Mouse (Mus musculus) forebrain, embryonic 13.5 days (tissue): ENCODE measurements around the gene Gm17535. TPM values are rescaled to one million over a fixed set of nuclear protein-coding genes. Genes with fewer than 3 reads are reported as not detected.
"Not testable (repeated sequence)": the region's sequence is repeated elsewhere in the genome, so short reads cannot be mapped to it uniquely, and the experiment has no call there.

Experiments used
- ATAC-seq: fragments of 200-750 bp; cut with Nextera tagmentation; 2 replicates; pipeline ENCODE4 v1.8.0; 2017
- H3K27ac ChIP-seq: fragments of 300-500 bp; sonication (generic); 2 replicates; pipeline ENCODE4 v1.5.1; 2015; ENCODE audit warnings: inconsistent platforms, mild to moderate bottlenecking, moderate library complexity
- H3K27me3 ChIP-seq: fragments of 300-500 bp; sonication (generic); 2 replicates; pipeline ENCODE4 v1.6.1; 2015; ENCODE audit warnings: mild to moderate bottlenecking, inconsistent platforms
- H3K36me3 ChIP-seq: fragments of 300-500 bp; sonication (generic); 2 replicates; pipeline ENCODE4 v1.6.1; 2015; ENCODE audit warnings: mild to moderate bottlenecking, inconsistent platforms; ENCODE audit not compliant: poor library complexity, severe bottlenecking
- H3K4me1 ChIP-seq: fragments of 300-500 bp; sonication (generic); 2 replicates; pipeline ENCODE4 v1.6.1; 2015; ENCODE audit warnings: inconsistent platforms
- H3K4me2 ChIP-seq: fragments of 300-500 bp; sonication (generic); 2 replicates; pipeline ENCODE4 v1.6.1; 2015; ENCODE audit warnings: inconsistent platforms, mild to moderate bottlenecking, moderate library complexity
- H3K4me3 ChIP-seq: fragments of 300-500 bp; sonication (generic); 2 replicates; pipeline ENCODE4 v1.5.1; 2015; ENCODE audit warnings: mild to moderate bottlenecking, inconsistent platforms
- H3K9ac ChIP-seq: fragments of 300-500 bp; sonication (generic); 2 replicates; pipeline ENCODE4 v1.6.1; 2015; ENCODE audit warnings: mild to moderate bottlenecking, inconsistent platforms
- H3K9me3 ChIP-seq: fragments of 300-500 bp; sonication (generic); replicated peaks from 2 replicates; pipeline ENCODE4 v1.6.1; 2016; ENCODE audit warnings: inconsistent platforms
- whole genome bisulfite sequencing: fragments of 180-500 bp; shearing (Covaris S2); methylation state at CpG from one replicate; pipeline ENCODE4 v1.1.7; 2015; 5-methylcytosine and 5-hydroxymethylcytosine counted together
- polyA plus RNA-seq: library from polyadenylated mRNA; unstranded; fragments of >200 nt; fragmentation: Nextera tagmentation; extraction: Ambion mirVana; gene quantifications from 2 replicates; pipeline ENCODE4 v1.2.1, GENCODE M21; 2015

The Gm17535 gene
- polyA plus RNA-seq, 1 experiment from 2014 or later: not detected

DNA sequence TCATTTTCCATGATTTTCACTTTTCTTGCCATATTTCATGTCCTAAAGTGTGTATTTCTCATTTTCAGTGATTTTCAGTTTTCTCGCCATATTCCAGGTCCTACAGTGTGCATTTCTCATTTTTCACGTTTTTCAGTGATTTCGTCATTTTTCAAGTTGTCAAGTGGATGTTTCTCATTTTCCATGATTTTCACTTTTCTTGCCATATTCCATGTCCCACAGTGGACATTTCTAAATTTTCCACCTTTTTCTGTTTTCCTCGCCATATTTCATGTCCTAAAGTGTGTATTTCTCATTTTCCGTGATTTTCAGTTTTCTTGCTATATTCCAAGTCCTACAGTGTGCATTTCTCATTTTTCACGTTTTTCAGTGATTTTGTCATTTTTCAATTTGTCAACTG lies 18.5 kb upstream of the Gm17535 start:
- H3K9me3 ChIP-seq: not testable (repeated sequence)

DNA sequence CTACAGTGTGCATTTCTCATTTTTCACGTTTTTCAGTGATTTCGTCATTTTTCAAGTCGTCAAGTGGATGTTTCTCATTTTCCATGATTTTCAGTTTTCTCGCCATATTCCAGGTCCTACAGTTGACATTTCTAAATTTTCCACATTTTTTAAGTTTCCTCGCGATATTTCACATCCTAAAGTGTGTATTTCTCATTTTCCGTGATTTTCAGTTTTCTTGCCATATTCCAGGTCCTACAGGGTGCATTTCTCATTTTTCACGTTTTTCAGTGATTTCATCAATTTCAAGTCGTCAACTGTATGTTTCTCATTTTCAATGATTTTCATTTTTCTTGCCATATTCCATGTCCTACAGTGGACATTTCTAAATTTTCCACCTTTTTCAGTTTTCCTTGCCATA lies 17.3 kb upstream of the Gm17535 start, which contains the start of gene Gm10719:
Gene Gm10719 (plus strand): TSS at position 301 of the 400 bp plus-strand sequence.
- not testable (repeated sequence) for H3K9me3 ChIP-seq, H3K36me3 ChIP-seq, H3K4me2 ChIP-seq, H3K4me1 ChIP-seq, H3K9ac ChIP-seq, ATAC-seq, H3K27ac ChIP-seq, H3K4me3 ChIP-seq, H3K27me3 ChIP-seq
- WGBS: 69% methylated on average over 1 of the region's 9 CpGs

More for the DNA sequence above, 18.5 kb upstream of the Gm17535 start:
- not testable (repeated sequence) for H3K27ac ChIP-seq, ATAC-seq, H3K4me2 ChIP-seq, H3K27me3 ChIP-seq, H3K9ac ChIP-seq, H3K4me1 ChIP-seq, H3K36me3 ChIP-seq, H3K4me3 ChIP-seq
- WGBS: 83% methylated on average over 6 of the region's 6 CpGs

DNA sequence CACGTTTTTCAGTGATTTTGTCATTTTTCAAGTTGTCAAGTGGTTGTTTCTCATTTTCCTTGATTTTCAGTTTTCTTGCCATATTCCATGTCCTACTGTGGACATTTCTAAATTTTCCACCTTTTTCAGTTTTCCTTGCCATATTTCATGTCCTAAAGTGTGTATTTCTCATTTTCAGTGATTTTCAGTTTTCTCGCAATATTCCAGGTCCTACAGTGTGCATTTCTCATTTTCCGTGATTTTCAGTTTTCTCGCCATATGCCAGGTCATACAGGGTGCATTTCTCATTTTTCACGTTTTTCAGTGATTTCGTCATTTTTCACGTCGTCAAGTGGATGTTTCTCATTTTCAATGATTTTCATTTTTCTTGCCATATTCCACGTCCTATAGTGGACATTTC lies 15.5 kb upstream of the Gm17535 start:
- not testable (repeated sequence) for H3K4me3 ChIP-seq, ATAC-seq, H3K36me3 ChIP-seq, H3K9me3 ChIP-seq, H3K27me3 ChIP-seq, H3K27ac ChIP-seq, H3K4me1 ChIP-seq, H3K9ac ChIP-seq, H3K4me2 ChIP-seq
- WGBS: 62% methylated on average over 9 of the region's 9 CpGs

DNA sequence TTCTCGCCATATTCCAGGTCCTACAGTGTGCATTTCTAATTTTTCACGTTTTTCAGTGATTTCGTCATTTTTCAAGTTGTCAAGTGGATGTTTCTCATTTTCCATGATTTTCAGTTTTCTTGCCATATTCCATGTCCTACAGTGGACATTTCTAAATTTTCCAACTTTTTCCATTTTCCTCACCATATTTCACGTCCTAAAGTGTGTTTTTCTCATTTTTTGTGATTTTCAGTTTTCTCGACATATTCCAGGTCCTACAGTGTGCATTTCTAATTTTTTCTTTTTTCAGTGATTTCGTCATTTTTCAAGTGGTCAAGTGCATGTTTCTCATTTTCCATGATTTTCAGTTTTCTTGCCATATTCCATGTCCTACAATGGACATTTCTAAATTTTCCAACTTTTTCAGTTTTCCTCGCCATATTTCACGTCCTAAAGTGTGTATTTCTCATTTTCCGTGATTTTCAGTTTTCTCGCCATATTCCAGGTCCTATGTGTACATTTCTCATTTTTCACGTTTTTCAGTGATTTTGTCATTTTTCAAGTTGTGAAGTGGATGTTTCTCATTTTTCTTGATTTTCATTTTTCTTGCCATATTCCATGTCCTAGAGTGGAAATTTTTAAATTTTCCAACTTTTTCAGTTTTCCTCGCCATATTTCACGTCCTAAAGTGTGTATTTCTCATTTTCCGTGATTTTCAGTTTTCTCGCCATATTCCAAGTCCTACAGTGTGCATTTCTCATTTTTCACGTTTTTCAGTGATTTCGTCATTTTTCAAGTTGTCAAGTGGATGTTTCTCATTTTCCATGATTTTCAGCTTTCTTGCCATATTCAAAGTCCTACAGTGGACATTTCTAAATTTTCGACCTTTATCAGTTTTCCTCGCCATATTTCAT lies 14.3 kb upstream of the Gm17535 start:
- H3K27ac ChIP-seq, H3K36me3 ChIP-seq, H3K27me3 ChIP-seq, H3K4me2 ChIP-seq, H3K4me1 ChIP-seq, H3K9me3 ChIP-seq, H3K9ac ChIP-seq, H3K4me3 ChIP-seq: not testable (repeated sequence)
- 79% methylated on average over 17 of the region's 19 CpGs for WGBS
- ATAC-seq: peak; percentile 78

DNA sequence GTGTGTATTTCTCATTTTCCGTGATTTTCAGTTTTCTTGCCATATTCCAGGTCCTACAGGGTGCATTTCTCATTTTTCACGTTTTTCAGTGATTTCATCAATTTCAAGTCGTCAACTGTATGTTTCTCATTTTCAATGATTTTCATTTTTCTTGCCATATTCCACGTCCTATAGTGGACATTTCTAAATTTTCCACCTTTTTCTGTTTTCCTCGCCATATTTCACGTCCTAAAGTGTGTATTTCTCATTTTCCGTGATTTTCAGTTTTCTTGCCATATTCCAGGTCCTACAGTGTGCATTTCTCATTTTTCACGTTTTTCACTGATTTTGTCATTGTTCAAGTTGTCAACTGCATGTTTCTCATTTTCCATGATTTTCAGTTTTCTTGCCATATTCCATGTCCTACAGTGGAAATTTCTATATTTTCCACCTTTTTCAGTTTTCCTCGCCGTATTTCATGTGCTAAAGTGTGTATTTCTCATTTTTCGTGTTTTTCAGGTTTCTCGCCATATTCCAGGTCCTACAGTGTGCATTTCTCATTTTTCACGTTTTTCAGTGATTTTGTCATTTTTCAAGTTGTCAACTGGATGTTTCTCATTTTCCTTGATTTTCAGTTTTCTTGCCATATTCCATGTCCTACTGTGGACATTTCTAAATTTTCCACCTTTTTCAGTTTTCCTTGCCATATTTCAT lies 11.9 kb upstream of the Gm17535 start:
- H3K4me1 ChIP-seq, H3K27ac ChIP-seq, H3K4me2 ChIP-seq, H3K4me3 ChIP-seq, H3K36me3 ChIP-seq, H3K9ac ChIP-seq, H3K9me3 ChIP-seq, ATAC-seq, H3K27me3 ChIP-seq: not testable (repeated sequence)
- WGBS: 72% methylated on average over 11 of the region's 13 CpGs

DNA sequence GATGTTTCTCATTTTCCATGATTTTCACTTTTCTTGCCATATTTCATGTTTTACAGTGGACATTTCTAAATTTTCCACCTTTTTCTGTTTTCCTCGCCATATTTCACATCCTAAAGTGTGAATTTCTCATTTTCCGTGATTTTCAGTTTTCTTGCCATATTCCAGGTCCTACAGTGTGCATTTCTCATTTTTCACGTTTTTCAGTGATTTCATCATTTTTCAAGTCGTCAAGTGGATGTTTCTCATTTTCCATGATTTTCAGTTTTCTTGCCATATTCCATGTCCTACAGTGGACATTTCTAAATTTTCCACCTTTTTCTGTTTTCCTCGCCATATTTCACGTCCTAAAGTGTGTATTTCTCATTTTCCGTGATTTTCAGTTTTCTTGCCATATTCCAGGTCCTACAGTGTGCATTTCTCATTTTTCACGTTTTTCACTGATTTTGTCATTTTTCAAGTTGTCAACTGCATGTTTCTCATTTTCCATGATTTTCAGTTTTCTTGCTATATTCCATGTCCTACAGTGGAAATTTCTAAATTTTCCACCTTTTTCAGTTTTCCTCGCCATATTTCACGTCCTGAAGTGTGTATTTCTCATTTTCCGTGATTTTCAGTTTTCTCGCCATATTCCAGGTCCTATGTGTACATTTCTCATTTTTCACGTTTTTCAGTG lies 11.0 kb upstream of the Gm17535 start, which contains the start of gene Gm10718:
Gene Gm10718 (plus strand): TSS at position 236 of the 673 bp plus-strand sequence.
- H3K9ac ChIP-seq: not testable (repeated sequence)

DNA sequence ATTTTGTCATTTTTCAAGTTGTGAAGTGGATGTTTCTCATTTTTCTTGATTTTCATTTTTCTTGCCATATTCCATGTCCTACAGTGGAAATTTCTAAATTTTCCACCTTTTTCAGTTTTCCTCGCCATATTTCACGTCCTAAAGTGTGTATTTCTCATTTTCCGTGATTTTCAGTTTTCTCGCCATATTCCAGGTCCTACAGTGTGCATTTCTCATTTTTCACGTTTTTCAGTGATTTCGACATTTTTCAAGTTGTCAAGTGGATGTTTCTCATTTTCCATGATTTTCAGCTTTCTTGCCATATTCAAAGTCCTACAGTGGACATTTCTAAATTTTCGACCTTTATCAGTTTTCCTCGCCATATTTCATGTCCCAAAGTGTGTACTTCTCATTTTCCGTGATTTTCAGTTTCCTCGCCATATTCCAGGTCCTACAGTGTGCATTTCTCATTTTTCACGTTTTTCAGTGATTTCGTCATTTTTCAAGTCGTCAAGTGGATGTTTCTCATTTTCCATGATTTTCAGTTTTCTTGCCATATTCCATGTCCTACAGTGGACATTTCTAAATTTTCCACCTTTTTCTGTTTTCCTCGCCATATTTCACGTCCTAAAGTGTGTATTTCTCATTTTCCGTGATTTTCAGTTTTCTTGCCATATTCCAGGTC lies 10.3 kb upstream of the Gm17535 start:
- not testable (repeated sequence) for H3K9me3 ChIP-seq, H3K4me1 ChIP-seq, ATAC-seq, H3K27me3 ChIP-seq, H3K36me3 ChIP-seq, H3K4me2 ChIP-seq, H3K27ac ChIP-seq, H3K4me3 ChIP-seq, H3K9ac ChIP-seq
- 75% methylated on average over 16 of the region's 16 CpGs for WGBS

More for the DNA sequence above, 11.0 kb upstream of the Gm17535 start, which contains the start of gene Gm10718:
- H3K4me1 ChIP-seq, H3K9me3 ChIP-seq, ATAC-seq, H3K4me2 ChIP-seq, H3K27me3 ChIP-seq, H3K4me3 ChIP-seq, H3K36me3 ChIP-seq, H3K27ac ChIP-seq: not testable (repeated sequence)
- 73% methylated on average over 12 of the region's 13 CpGs for WGBS

DNA sequence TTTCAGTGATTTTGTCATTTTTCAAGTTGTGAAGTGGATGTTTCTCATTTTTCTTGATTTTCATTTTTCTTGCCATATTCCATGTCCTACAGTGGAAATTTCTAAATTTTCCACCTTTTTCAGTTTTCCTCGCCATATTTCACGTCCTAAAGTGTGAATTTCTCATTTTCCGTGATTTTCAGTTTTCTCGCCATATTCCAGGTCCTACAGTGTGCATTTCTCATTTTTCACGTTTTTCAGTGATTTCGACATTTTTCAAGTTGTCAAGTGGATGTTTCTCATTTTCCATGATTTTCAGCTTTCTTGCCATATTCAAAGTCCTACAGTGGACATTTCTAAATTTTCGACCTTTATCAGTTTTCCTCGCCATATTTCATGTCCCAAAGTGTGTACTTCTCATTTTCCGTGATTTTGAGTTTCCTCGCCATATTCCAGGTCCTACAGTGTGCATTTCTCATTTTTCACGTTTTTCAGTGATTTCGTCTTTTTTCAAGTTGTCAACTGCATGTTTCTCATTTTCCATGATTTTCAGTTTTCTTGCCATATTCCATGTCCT lies 9.4 kb upstream of the Gm17535 start, which contains the start of gene Gm10717:
Gene Gm10717 (plus strand): TSS at position 506 of the 556 bp plus-strand sequence.
- WGBS: 73% methylated on average over 12 of the region's 12 CpGs
- ATAC-seq, H3K9me3 ChIP-seq, H3K27ac ChIP-seq, H3K4me3 ChIP-seq, H3K9ac ChIP-seq, H3K36me3 ChIP-seq, H3K4me1 ChIP-seq, H3K27me3 ChIP-seq, H3K4me2 ChIP-seq: not testable (repeated sequence)

DNA sequence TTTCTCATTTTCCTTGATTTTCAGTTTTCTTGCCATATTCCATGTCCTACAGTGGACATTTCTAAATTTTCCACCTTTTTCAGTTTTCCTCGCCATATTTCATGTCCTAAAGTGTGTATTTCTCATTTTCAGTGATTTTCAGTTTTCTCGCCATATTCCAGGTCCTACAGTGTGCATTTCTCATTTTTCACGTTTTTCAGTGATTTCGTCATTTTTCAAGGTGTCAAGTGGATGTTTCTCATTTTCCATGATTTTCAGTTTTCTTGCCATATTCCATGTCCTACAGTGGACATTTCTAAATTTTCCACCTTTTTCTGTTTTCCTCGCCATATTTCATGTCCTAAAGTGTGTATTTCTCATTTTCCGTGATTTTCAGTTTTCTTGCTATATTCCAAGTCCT lies 8.7 kb upstream of the Gm17535 start:
- not testable (repeated sequence) for H3K4me1 ChIP-seq, ATAC-seq, H3K27me3 ChIP-seq, H3K27ac ChIP-seq, H3K4me3 ChIP-seq, H3K36me3 ChIP-seq, H3K9me3 ChIP-seq, H3K4me2 ChIP-seq, H3K9ac ChIP-seq
- 74% methylated on average over 5 of the region's 6 CpGs for WGBS

DNA sequence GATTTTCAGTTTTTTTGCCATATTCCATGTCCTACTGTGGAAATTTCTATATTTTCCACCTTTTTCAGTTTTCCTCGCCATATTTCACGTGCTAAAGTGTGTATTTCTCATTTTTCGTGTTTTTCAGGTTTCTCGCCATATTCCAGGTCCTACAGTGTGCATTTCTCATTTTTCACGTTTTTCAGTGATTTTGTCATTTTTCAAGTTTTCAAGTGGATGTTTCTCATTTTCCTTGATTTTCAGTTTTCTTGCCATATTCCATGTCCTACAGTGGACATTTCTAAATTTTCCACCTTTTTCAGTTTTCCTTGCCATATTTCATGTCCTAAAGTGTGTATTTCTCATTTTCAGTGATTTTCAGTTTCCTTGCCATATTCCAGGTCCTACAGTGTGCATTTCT lies 8.3 kb upstream of the Gm17535 start:
- not testable (repeated sequence) for H3K36me3 ChIP-seq, H3K9me3 ChIP-seq, H3K27me3 ChIP-seq, H3K27ac ChIP-seq, H3K9ac ChIP-seq, ATAC-seq, H3K4me2 ChIP-seq, H3K4me1 ChIP-seq, H3K4me3 ChIP-seq
- WGBS: 74% methylated on average over 5 of the region's 5 CpGs

DNA sequence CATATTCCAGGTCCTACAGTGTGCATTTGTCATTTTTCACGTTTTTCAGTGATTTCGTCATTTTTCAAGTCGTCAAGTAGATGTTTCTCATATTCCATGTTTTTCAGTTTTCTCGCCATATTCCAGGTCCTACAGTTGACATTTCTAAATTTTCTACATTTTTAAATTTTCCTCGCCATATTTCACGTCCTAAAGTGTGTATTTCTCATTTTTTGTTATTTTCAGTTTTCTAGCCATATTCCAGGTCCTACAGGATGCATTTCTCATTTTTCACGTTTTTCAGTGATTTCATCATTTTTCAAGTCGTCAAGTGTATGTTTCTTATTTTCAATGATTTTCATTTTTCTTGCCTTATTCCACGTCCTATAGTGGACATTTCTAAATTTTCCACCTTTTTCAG lies 7.7 kb upstream of the Gm17535 start:
- H3K4me2 ChIP-seq, H3K4me3 ChIP-seq, H3K9me3 ChIP-seq, ATAC-seq, H3K9ac ChIP-seq, H3K27me3 ChIP-seq, H3K27ac ChIP-seq, H3K4me1 ChIP-seq, H3K36me3 ChIP-seq: not testable (repeated sequence)
- WGBS: 65% methylated on average over 9 of the region's 9 CpGs
